Mouse (Mus musculus) frontal cortex, postnatal 25 days (tissue): ENCODE measurements around the gene Tecr.
"Not testable (repeated sequence)": the region's sequence is repeated elsewhere in the genome, so short reads cannot be mapped to it uniquely, and the experiment has no call there.

Experiments
- DNase-seq, 2 experiments: peaks; one replicate each; pipeline ENCODE4 v3.0.0; 2022; ENCODE audit warnings: low spot score in 2 of 2

Tecr gene

DNA sequence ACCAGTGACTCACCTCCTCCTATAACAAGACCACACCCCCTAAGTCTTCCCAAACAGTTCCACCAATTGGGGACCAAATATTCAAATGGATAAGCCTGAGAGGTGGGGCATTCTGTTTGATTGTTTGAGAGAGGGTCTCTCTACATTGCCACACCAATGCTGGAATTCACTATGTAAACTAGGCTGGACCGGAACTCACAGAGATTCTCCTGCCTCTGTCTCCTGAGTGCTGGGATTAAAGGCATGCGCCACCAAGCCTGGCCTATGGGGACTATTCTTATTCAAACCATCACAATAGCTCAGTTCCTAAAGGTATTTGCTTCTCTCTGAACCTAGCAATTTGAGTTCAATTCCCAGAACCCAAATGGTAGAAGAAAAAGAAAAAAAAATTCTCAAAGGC, 10.8 kb upstream of the Tecr start:
- no peak for DNase-seq

DNA sequence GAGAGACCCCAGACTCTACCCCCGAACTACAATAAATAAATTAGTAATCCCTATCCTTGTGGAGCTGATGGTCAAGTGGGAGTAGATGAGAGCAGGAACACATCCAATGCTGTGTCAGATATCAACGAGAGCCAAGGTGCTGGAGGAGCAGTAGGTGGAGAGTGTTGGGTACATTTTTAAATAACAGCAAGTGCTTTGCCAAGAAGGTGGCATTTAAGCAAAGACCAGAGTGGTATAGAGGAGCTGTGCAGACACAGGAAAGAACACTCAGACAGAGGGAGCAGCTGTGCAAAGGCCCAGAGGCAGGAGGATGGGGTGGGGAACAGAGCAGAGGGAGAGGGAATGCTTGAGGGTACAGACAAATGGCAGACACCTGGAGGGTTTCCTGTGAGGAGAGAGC, 9.3 kb upstream of the Tecr start:
- DNase-seq, result no peak

DNA sequence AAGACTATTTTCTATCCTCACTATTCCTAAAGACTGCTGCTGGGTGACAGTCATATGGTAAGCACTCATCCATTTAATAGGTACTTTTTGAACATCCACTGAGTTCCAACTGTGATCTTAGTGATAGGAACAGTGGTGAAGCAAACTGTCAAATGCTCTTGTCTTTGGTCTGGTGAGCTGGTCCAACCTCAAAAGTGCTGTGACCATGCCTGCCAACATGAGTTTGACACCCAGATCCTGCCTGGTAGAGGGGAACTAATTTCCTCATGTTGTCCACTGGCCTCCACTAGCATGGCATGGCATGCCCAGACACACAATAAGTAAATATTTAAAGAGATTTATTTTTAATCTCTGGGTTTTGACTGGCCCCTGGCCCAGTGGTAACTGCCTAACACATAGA, 8.9 kb upstream of the Tecr start:
- DNase-seq, result no peak

DNA sequence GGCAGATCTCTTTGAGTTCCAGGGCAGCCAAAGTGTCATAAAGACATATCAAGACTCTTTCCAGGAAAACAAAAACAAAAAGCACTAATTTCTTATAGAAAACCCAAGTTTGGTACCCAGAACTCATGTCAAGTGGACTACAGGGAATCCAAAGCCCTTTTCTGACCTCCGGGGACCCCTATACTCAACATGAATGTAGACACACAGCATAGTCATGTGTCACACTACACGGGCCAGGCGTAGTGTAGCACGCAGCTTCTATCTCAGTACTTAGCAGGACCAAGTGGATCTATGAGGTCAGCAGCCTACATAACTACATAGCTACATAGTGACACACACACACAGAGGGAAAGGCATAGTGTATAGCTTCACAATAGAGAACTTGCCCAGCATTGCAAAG, 5.9 kb upstream of the Tecr start:
- DNase-seq, result no peak

DNA sequence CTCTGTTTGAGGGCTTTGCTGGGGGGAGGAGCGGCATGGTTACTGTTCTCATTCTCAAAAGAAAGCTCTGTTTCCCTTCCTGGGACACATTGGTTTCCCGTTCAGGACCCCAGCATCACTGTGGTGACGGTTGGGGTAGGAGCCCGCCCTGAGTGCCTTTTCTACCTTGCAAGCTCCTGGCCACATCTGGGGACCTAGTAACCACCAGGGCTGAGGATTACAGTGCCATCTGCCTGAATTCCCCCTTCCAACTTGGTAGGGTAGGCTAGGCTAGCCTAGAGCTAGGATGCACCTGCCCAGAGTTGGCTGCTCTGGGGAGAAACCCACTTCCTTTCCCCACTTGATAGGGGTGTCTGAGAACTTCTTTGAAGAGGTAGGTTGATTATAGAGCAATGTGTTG, 4.2 kb upstream of the Tecr start:
- DNase-seq, result no peak

DNA sequence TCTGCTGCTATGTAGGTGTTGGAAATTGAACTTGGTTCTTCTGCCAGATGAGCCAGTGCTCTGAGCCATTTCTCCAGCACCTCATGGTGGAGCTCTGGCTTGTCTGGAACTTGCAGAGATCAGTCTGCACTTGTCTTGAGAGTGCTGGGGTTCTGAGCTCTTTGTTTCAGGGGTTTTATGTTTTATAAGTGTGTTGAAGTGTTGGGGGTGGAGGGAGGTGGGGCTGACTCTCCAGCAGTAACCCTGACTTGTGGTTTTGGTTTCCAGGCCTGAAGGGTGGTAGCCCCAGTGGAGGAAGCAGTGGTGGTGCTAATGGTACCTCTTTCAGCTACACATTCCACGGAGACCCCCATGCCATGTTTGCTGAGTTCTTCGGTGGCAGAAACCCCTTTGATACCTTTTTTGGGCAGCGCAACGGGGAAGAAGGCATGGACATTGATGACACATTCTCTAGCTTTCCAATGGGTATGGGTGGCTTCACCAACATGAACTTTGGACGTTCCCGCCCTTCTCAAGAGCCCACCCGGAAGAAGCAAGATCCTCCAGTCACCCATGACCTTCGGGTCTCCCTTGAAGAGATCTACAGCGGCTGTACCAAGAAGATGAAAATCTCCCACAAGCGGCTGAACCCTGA, 1.9 kb upstream of the Tecr start:
- DNase-seq, result no peak

DNA sequence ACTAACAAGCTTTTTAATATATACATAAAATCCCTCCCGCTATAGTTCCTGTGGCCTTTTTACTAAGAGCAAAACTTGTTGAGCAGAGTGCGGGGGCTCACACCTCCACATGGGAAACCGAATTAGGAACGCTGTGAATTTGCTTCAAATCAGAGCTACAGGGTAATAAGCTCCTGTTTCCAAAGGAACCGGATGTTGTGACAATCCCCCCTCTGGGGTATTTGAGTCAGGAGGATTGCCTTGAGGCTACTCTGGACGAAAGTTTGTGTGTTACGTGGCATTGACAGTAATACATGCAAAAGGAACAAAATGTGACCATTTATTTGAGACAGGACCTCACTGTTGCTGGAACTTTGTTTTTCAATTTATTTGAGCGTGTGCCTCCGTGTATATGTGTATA, 1.3 kb upstream of the Tecr start:
- DNase-seq, result no peak

DNA sequence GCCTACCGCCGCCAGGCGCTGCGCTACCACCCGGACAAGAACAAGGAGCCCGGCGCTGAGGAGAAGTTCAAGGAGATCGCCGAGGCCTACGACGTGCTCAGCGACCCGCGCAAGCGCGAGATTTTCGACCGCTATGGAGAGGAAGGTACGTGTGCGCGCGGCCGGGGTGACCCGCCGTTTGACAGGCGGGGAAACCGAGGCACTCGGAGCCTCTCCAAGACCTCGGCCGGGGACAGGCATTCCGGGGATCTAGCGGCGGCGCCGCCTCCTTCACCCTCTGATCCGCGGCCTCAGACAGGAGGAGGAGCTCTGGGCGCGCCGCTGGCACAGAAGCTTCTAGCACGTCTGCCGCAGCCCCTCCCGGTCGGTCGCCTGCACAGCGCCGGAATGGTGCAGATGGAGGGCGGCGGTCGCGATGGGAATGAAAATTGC, 643 bp upstream of the Tecr start:
- peak in 1 of 2 experiments; percentile 65 for DNase-seq

DNA sequence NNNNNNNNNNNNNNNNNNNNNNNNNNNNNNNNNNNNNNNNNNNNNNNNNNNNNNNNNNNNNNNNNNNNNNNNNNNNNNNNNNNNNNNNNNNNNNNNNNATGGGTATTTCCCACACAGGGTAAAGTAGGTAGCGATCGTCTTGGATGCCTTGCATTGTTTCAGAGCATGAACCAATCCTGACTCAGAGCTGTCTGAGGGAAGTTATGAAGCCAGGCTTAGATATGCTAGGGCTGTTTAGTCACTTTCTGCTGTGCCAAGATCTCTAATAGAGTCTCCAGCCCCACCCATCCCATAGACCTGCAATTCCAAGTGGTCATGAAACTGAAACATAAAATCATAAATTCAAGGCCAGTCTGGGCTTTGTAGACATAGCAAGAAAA, 5.1 kb downstream of the Tecr start:
- no peak for DNase-seq

DNA sequence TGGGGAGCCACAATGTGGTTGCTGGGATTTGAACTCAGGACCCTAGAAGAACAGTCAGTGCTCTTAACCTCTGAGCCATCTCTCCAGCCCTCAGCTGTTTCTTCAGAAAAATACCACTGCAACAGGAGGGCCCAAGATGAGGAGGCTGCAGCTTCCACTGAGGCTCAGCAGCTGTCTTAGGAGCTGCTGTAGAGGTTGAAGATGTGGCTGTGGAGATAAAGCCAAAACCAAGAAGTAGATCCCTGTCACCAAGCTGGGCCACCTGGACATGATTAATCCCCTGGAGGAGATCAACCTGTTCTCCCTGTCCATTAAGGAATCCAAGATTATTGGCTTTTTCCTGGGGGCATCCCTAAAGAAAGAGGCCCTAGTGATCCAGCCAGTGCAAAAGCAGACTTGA, 8.0 kb downstream of the Tecr start:
- no peak for DNase-seq

DNA sequence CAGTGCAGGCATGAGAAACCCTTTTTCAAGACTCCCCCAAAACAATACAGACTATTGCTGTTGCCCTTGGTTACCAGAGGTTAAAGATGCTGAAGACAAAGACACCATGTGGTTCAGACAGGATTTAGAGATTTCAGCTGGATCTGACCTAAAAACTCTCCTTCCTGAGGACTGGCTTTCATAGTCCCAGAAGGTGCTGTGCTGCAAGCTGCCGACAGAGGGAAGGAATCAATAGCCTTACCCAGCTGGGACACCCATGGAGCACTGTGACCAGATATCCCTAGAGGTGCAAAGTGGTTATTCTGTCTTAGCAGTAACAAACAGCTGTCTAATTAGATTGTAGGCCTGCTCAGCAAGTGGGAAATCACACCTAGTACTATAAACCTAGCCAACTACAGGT, 9.6 kb downstream of the Tecr start:
- DNase-seq, result no peak

DNA sequence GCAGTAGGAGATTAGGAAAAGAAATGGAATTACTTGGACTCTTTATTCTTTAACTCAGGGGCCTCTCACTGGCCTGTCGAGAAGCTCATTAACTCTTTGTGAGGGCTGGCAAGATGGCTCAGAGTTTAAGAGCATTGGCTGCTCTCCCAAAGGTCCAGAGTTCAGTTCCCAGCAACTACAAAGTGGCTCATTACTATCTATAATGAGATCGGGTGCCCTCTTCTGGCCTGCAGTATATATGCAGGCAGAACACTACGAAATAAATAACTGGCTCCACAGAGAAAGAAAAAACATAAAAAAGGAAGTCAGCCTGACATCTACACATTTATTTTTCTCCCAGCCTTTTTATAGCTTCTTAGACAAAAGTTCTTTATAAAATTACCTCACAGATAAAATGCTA, 11.4 kb downstream of the Tecr start:
- no peak for DNase-seq

DNA sequence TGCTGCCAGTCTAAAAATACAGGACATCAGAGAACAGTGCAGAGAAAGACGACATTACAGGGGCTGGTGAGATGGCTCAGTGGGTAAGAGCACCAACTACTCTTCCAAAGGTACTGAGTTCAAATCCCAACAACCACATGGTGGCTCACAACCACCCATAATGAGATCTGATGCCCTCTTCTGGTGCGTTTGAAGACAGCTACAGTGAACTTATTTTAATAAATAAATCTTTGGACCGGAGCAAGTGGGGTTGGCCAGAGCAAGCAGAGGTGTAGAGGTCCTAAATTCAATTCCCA, 12.8 kb downstream of the Tecr start:
- not testable (repeated sequence) for DNase-seq

DNA sequence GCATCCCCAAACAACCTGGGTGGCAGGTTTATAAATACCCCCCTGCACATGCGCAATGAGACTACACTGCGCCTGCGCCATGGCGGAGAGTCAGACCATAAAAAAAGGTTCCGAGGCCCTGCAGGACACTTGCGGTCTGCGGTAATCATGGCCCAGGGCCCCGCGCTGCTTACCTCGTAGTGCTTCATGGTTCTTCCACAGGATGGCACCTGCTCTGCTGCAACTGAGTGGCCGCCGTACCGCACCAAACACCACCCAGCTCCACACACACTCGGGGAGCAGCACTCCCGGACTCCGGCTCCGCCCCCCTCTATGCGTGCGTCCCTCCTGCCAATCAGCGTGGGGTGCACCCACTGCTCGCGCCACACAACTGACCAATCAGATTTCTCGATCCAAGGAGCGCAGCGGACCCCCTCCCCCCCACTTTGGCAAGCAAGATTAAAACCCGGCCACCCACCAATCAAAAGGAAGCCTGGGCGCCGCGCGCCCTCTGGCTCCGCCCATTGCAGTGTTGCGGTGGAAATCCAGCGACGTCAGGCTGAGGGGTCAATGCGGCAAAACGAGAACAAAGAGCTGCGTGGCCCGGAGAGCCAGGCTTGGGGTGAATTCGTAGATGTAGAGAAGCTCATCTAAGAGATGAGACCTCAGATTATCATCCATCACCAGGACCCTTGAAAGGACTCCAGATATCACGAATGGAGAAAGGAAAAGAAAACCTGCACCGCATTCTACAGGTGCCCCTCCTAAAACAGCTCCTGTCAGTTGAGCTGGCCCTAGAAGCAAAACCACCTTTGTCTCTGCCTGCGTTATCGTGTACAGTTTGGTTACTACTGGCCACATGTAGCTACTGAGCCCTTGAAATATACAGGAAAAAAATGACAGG, 13.4 kb downstream of the Tecr start:
- DNase-seq, result peak; percentile 91 to 96

DNA sequence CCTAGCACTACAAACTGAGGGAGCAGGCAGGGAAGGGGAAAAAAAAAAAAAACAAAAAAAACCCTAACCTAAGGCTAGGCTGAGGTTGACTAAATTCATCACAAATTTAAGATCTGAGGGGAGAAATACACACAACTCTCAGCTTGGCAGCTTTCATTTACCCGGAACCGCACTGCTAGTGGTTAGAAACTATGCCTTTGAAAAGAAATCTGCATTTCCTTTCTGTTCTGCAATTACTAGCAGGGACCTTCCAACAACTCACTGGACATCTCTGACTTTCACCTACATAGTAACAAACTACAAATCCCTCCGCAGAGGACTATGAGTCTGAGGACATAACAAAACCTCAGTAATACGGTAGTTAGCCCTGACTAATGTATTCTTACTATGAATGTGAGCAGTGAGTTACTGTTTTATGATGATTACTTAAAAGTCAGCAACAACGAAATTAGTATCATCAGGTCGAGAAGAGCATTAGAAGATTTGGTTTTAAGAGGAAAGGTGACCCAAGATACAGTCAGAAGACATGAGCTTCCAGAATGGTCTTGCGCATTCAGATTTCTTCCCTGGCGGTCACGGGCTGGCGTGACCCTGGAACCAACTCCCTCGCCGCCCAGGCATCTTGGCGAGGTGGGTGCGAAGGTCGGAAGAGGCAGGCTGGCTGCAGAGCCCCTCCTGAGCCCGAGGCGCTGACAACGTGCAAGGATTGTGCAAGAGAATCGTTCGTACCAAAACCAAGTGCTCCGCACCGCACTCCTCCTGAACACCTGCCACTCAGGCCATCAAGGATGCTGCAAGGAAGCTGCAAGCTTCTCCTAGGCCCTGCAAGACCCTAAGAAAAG, 14.2 kb downstream of the Tecr start:
- no peak for DNase-seq

DNA sequence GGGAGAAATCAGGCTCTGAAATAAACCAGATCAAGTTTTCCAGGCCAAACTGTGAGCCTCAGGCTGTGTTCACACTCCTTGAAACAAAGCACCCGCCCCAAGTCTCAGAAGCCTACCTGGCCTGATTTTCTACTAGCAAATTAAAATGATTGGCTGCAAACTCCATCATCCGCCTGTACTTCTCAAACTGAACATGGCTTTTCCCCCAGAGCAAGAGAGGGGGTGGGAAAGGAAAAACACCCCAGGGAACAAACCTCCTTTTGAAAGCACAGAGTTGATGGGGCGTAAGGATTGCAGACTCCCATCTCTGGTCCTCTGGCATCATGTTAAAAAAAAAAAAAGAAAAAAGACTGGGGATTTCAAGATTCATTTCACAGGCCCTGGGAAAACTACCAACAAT, 15.1 kb downstream of the Tecr start:
- no peak for DNase-seq

DNA sequence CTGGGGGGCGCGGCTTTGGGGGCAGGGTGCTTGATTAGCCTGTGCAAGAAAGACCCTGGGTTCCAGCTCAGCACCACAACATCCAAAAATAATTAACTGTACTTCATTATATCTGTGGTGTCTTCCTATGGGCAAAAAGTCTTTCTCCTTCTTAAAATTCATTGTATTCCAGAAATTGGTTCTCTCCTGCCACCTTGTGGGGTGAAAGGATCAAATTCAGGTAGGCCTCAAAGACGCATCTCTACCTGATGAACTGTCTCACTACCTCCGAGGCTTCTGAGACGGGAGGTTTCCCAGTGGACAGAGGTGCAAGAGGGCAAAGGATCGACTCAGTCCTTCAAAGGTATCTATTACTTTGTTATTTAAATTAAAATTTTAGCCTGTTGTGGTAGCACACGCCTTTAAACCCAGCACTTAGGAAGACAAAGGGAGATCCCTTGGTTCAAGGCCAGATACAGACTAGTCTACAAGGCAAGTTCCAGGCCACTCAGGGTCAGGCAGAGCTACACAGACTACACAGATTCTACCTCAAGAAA, 17.2 kb downstream of the Tecr start:
- DNase-seq, result no peak

DNA sequence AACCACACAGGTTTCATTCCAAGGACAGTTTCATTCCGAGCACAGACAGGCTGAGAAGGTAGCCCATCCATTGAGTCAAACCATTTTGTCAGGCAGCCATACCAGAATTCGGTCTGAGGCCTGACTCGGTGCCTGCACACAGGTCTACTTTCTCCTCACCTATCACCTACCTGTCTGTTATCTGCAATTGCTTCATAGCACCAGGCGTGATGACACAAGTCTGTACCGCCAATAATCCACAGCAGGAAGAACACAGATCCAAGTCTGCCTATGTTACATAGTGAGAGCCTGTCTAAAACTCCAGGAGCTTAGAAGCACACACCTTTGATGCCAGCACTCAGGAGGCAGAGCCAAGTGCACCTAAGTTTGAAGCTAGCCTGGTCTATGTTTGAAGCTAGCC, 18.9 kb downstream of the Tecr start:
- DNase-seq, result no peak

DNA sequence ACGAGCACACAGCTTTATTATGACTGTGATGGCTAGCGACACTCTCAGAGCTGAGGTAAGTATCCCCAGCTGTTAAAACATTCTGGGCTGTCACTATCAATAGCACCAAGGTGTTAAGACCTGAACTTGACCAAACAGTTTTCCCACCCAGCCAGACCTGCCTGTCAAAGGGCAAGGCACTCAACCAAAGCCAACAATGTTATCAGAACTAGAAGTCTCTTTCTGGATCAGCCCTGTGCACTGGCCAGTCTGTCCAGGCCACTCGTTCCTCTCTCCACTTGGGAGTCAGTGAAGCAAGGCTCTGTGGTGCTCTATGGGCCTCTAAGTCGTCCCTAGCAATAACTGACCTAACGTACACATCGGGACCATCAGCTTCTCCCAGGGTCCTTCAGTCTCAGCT, 20.1 kb downstream of the Tecr start:
- DNase-seq, result no peak

DNA sequence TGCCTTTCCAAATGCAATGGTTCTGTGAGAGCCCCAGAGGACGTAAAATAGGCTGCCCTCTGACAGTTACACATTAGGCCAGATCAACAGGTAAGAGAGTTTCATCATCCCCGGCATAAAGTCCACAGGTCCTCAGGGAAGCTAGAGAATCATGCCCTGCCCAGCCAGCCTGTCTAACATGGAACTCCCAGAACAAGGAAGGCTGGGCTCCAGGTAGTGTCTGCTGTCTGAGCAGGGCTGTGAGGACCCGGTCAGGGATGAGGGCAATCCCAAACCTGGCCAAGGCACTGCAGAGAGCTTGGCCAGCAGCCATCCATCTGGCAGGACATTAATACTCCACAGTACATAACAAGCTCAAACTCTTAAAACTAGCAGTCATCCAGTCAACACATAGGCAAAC, 22.4 kb downstream of the Tecr start:
- DNase-seq, result no peak

DNA sequence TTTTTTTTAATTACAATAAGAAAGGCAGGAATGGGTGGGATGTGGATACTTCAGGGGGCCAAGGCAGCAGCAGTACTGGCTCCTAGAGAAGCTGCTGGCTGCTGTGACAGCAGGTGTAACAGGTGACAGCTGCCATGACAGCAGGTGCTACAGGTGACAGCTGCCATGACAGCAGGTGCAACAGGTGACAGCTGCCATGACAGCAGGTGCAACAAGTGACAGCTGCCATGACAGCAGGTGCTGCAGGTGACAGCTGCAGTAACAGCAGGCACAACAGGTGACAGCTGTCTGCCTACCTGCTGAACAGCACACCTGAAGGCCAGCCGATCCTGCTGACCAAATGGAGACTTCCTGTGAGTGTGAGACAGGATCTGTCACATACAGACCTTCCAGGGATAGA, 23.0 kb downstream of the Tecr start:
- no peak for DNase-seq

DNA sequence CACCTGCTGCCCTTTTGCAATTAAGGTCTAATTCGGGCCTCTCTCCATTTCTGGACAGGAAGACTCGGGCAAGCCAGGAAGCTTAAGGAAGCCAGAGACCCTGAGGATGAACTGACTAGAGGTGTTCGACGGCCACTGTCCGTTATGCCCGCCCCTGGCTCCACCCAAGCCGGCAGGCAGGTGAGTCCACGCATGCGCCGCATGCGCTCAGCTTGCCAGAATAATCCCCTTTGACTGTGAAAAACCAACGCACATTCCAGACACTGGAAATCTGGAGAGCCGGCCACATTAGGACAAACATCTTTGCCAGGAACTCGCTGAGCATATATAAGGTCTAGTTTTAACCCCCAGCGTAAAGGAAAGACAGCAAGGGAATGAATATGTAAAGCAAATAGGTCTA, 24.5 kb downstream of the Tecr start:
- no peak for DNase-seq

DNA sequence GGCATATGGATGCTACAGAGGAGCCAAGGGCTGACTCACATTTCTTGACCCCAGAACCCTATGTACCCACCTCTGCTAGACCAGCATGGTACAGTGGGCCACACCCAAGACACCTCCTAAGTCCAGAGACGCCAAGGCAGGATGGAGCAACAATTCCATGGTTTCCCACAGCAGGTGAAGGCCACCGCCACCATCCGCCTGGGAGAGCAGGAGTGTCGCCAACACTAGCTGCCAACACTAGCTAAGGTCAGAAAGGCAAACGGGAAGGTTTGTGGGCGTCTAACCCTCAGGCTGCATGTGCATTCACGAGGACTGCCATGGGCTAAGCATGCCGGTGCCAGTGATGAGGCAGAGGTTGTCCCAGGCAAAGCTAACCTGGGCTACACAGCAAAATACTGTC, 25.5 kb downstream of the Tecr start:
- DNase-seq, result no peak
